Mouse (Mus musculus): ENCODE results near the gene Stoml2.

GRCm38 (mm10) chr4:43065471-43065870, 34.0 kb upstream of the Stoml2 start:
- no peak for TF ChIP-seq NRF1 (IDR thresholded peaks at IDR 0.05; ENCODE audit: insufficient read depth, low read depth, low read length, poor library complexity, severe bottlenecking)
- no peak for TF ChIP-seq GATA1 (IDR thresholded peaks at IDR 0.05; ENCODE audit: low read depth, low read length)
- TF ChIP-seq CTCF (IDR thresholded peaks at IDR 0.05 in 2 of 3, conservative IDR thresholded peaks at IDR 0.05 in 1 of 3; ENCODE audit: control insufficient read depth in 1 of 3, insufficient read depth in 1 of 3, low read depth in 2 of 3, low read length in 3 of 3, poor library complexity in 1 of 3, severe bottlenecking in 1 of 3) = peak in 1 of 3 experiments; percentile 24; a peak in 1 of 6 replicates
- no peak for TF ChIP-seq POLR2A (IDR thresholded peaks at IDR 0.05; ENCODE audit: control insufficient read depth in 1 of 2, insufficient read depth in 1 of 2, low read depth in 1 of 2, low read length in 2 of 2, poor library complexity in 1 of 2)
- no peak for TF ChIP-seq ZC3H11A (IDR thresholded peaks at IDR 0.05; ENCODE audit: low read depth, low read length)
- TF ChIP-seq MAX (IDR thresholded peaks at IDR 0.05; ENCODE audit: low read length) = no peak
- TF ChIP-seq POLR2AphosphoS2 (IDR thresholded peaks at IDR 0.05; ENCODE audit: low read length) = no peak
- no peak for TF ChIP-seq ELF1 (IDR thresholded peaks at IDR 0.05; ENCODE audit: low read depth, low read length)
- TF ChIP-seq NELFE (IDR thresholded peaks at IDR 0.05; ENCODE audit: low read depth, low read length) = no peak
- TF ChIP-seq ETS1 (IDR thresholded peaks at IDR 0.05; ENCODE audit: low read depth, low read length) = no peak

Measured in MEL (cell line).